Mouse (Mus musculus): Measurements from ENCODE around the gene Ntng2.

DNA sequence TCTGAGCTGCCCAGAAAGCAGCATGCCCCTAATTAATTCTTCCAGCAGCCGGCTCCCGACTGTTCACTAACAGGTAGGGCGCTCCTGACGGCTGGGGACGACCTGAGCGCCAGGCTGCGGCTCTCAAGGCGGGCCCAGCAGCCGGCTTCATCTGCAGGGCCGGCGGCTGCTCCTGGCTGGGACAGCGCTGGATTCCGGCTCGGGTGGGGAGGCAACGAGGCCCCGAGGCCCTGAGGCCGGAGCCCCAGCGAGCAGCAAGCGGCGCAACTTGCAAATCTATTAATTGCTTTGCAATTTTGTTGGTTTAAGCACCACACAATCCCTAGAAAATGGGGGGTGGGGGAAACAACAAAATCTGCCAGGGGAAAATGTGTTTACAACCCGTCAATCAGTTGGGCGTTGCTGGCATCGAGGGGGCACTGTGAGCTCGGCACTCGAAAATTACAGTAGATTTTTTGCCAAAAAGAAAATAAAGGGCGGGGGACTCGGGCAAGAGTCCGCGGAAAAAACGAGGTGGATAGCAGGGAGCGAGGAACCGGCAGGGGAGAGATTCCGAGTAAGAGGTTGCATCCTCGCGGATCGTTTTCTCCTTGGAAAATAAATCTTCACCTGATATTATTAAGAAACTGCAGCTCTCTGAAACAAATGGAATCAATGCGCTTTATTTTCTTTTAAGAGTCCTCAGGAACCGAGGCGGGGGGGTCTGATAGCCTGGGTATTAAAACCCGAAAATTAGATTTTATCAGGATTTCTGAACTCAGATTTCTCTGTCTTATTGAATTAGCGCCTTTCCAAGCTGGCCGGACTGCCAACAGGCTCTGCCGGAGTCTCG lies 2.3 kb downstream of the Ntng2 start:
- TF ChIP-seq MAFK (IDR thresholded peaks at IDR 0.05; ENCODE audit: insufficient read depth, low read depth, low read length) (no peak), ZNF384 (IDR thresholded peaks at IDR 0.05; ENCODE audit: low read depth, low read length) (no peak), HCFC1 (IDR thresholded peaks at IDR 0.05; ENCODE audit: borderline replicate concordance, insufficient read depth, low read length) (no peak), CHD2 (IDR thresholded peaks at IDR 0.05; ENCODE audit: low read depth, low read length) (no peak)

Data from ES-E14 (cell line).